Mouse (Mus musculus) small intestine, adult 2 months (tissue): ENCODE results near the gene Atp8b3.

Source experiments
- CTCF ChIP-seq: fragments of 200-500 bp; IDR thresholded peaks from 2 replicates; pipeline ENCODE4 v1.5.1; 2012; ENCODE audit warnings: low read depth, mild to moderate bottlenecking, control low read depth, inconsistent platforms, low read length, moderate library complexity, mixed read lengths; ENCODE audit not compliant: insufficient replicate concordance, insufficient read length; ENCODE audit errors: extremely low read depth
- POLR2A ChIP-seq: fragments of 200-500 bp; IDR thresholded peaks from 2 replicates; pipeline ENCODE4 v1.6.1; 2012; ENCODE audit warnings: low read depth, mild to moderate bottlenecking, control low read depth, inconsistent platforms, low read length, moderate library complexity

GRCm38 (mm10) chr10:80569664-80570066 lies 30.7 kb upstream of the Atp8b3 start:
- TF ChIP-seq CTCF: no peak
- no peak for TF ChIP-seq POLR2A
